Mouse (Mus musculus): Measurements from ENCODE around the gene Pdx1. TPM values are rescaled to one million over a fixed set of nuclear protein-coding genes. Genes with fewer than 3 reads are reported as not detected.

Pdx1 gene
- polyA plus RNA-seq, 1 experiment from 2014 or later: not detected

GRCm38 (mm10) chr5:147293127-147293910 is 23.6 kb downstream of the Pdx1 start:
- ATAC-seq (replicated peaks): peak; percentile 48; the same call in 1 of the 2 replicates
- Histone ChIP-seq H3K27ac (no peak overlapping the region), H3K36me3 (replicated peaks) (no peaks in the 10 kb centered on the region), H3K9me3 (no peaks in the 10 kb centered on the region), H3K27me3 (replicated peaks) (peaks cover 62% of the 10 kb centered on the region), H3K4me1 (peaks cover 3% of the 10 kb centered on the region; the same call in 1 of the 2 replicates), H3K9ac (no peak overlapping the region), H3K4me2 (no peak overlapping the region), H3K4me3 (no peak overlapping the region)
- 18% methylated on average over 18 of the region's 18 CpGs for WGBS

GRCm38 (mm10) chr5:147294121-147294520 is 24.4 kb downstream of the Pdx1 start:
- H3K4me1 ChIP-seq: peaks cover 3% of the 10 kb centered on the region; the same call in 1 of the 2 replicates
- no peak overlapping the region for H3K4me2 ChIP-seq
- H3K4me3 ChIP-seq: no peak overlapping the region
- no peak overlapping the region for H3K27ac ChIP-seq
- no peak overlapping the region for H3K9ac ChIP-seq
- 16% methylated on average over 20 of the region's 20 CpGs for WGBS
- H3K27me3 ChIP-seq (replicated peaks): peaks cover 69% of the 10 kb centered on the region
- no peaks in the 10 kb centered on the region for H3K9me3 ChIP-seq
- no peaks in the 10 kb centered on the region for H3K36me3 ChIP-seq (replicated peaks)
- no peak for ATAC-seq (replicated peaks)

GRCm38 (mm10) chr5:147297249-147297648 is 27.5 kb downstream of the Pdx1 start:
- H3K4me3 ChIP-seq: no peak overlapping the region
- H3K27ac ChIP-seq: no peak overlapping the region
- no peak for ATAC-seq (replicated peaks)
- H3K4me2 ChIP-seq: no peak overlapping the region
- peaks cover 9% of the 10 kb centered on the region for H3K4me1 ChIP-seq
- no peaks in the 10 kb centered on the region for H3K36me3 ChIP-seq (replicated peaks)
- WGBS: 61% methylated on average over 5 of the region's 5 CpGs
- no peak overlapping the region for H3K9ac ChIP-seq
- H3K27me3 ChIP-seq (replicated peaks): peaks cover 93% of the 10 kb centered on the region
- no peaks in the 10 kb centered on the region for H3K9me3 ChIP-seq

GRCm38 (mm10) chr5:147299255-147300000 is 29.7 kb downstream of the Pdx1 start:
- H3K9ac ChIP-seq: no peak overlapping the region
- no peaks in the 10 kb centered on the region for H3K36me3 ChIP-seq (replicated peaks)
- H3K27me3 ChIP-seq (replicated peaks): peaks cover 93% of the 10 kb centered on the region
- 0 out of 2 replicates have a peak overlapping the region, but pooled peaks have one; percentile 1 for H3K4me3 ChIP-seq
- H3K9me3 ChIP-seq: no peaks in the 10 kb centered on the region
- ATAC-seq (replicated peaks): no peak
- WGBS: under 1% methylated on average over 41 of the region's 41 CpGs
- H3K4me1 ChIP-seq: peaks cover 12% of the 10 kb centered on the region
- peak overlapping the region; percentile 34 for H3K4me2 ChIP-seq
- no peak overlapping the region for H3K27ac ChIP-seq

- ATAC-seq (replicated peaks): no peak
- Histone ChIP-seq H3K27me3 (replicated peaks) (peaks cover 93% of the 10 kb centered on the region), H3K4me2 (0 out of 2 replicates have a peak overlapping the region, but pooled peaks have one; percentile 34), H3K9me3 (no peaks in the 10 kb centered on the region), H3K36me3 (replicated peaks) (no peaks in the 10 kb centered on the region), H3K4me3 (no peak overlapping the region), H3K27ac (no peak overlapping the region), H3K4me1 (peaks cover 17% of the 10 kb centered on the region), H3K9ac (no peak overlapping the region)
- 5% methylated on average over 4 of the region's 4 CpGs for WGBS
Observed at GRCm38 (mm10) chr5:147300001-147300363, 30.2 kb downstream of the Pdx1 start.

- no peak for ATAC-seq (replicated peaks)
- H3K36me3 ChIP-seq (replicated peaks): no peaks in the 10 kb centered on the region
- H3K9me3 ChIP-seq: no peaks in the 10 kb centered on the region
- peaks cover 19% of the 10 kb centered on the region for H3K4me1 ChIP-seq
- under 1% methylated on average over 21 of the region's 21 CpGs for WGBS
- H3K4me2 ChIP-seq: no peak overlapping the region
- no peak overlapping the region for H3K4me3 ChIP-seq
- no peak overlapping the region for H3K9ac ChIP-seq
- peaks cover 95% of the 10 kb centered on the region for H3K27me3 ChIP-seq (replicated peaks)
- H3K27ac ChIP-seq: no peak overlapping the region
Observed at GRCm38 (mm10) chr5:147300917-147301780, 31.4 kb downstream of the Pdx1 start.

- Histone ChIP-seq H3K27ac (no peak overlapping the region), H3K9me3 (no peaks in the 10 kb centered on the region), H3K4me3 (no peak overlapping the region), H3K27me3 (replicated peaks) (peaks cover 97% of the 10 kb centered on the region), H3K4me1 (peaks cover 25% of the 10 kb centered on the region), H3K9ac (no peak overlapping the region), H3K4me2 (no peak overlapping the region), H3K36me3 (replicated peaks) (no peaks in the 10 kb centered on the region)
- 1% methylated on average over 10 of the region's 10 CpGs for WGBS
- ATAC-seq (replicated peaks): no peak
Observed at GRCm38 (mm10) chr5:147301781-147302070, 32.0 kb downstream of the Pdx1 start.

- Histone ChIP-seq H3K27ac (no peak overlapping the region), H3K4me1 (peaks cover 29% of the 10 kb centered on the region)
- 2% methylated on average over 8 of the region's 8 CpGs for WGBS
Observed at GRCm38 (mm10) chr5:147302141-147302540, 32.4 kb downstream of the Pdx1 start.

GRCm38 (mm10) chr5:147302746-147303400 is 33.1 kb downstream of the Pdx1 start:
- H3K9ac ChIP-seq: no peak overlapping the region
- H3K4me2 ChIP-seq: no peak overlapping the region
- H3K36me3 ChIP-seq (replicated peaks): no peaks in the 10 kb centered on the region
- WGBS: 4% methylated on average over 13 of the region's 13 CpGs
- H3K4me3 ChIP-seq: no peak overlapping the region
- H3K27me3 ChIP-seq (replicated peaks): peaks cover 97% of the 10 kb centered on the region
- H3K27ac ChIP-seq: no peak overlapping the region
- no peaks in the 10 kb centered on the region for H3K9me3 ChIP-seq
- ATAC-seq (replicated peaks): no peak
- H3K4me1 ChIP-seq: peaks cover 29% of the 10 kb centered on the region

More at GRCm38 (mm10) chr5:147302141-147302540, 32.4 kb downstream of the Pdx1 start:
- H3K4me2 ChIP-seq: no peak overlapping the region
- no peak overlapping the region for H3K4me3 ChIP-seq
- peaks cover 97% of the 10 kb centered on the region for H3K27me3 ChIP-seq (replicated peaks)
- H3K9me3 ChIP-seq: no peaks in the 10 kb centered on the region
- no peaks in the 10 kb centered on the region for H3K36me3 ChIP-seq (replicated peaks)
- no peak for ATAC-seq (replicated peaks)
- no peak overlapping the region for H3K9ac ChIP-seq

- no peak overlapping the region for H3K4me3 ChIP-seq
- peaks cover 26% of the 10 kb centered on the region for H3K4me1 ChIP-seq
- H3K4me2 ChIP-seq: peak overlapping the region; percentile 4; the same call in 1 of the 2 replicates
- H3K27ac ChIP-seq: no peak overlapping the region
- no peak for ATAC-seq (replicated peaks)
- H3K36me3 ChIP-seq (replicated peaks): no peaks in the 10 kb centered on the region
- H3K27me3 ChIP-seq (replicated peaks): peaks cover 98% of the 10 kb centered on the region
- H3K9ac ChIP-seq: no peak overlapping the region
- H3K9me3 ChIP-seq: no peaks in the 10 kb centered on the region
- WGBS: under 1% methylated on average over 54 of the region's 54 CpGs
Observed at GRCm38 (mm10) chr5:147304276-147305155, 34.8 kb downstream of the Pdx1 start.

GRCm38 (mm10) chr5:147305166-147305565 is 35.4 kb downstream of the Pdx1 start:
- no peak overlapping the region for H3K9ac ChIP-seq
- no peak overlapping the region for H3K4me3 ChIP-seq
- H3K4me1 ChIP-seq: peaks cover 23% of the 10 kb centered on the region
- no peak overlapping the region for H3K27ac ChIP-seq
- no peak for ATAC-seq (replicated peaks)
- no peaks in the 10 kb centered on the region for H3K36me3 ChIP-seq (replicated peaks)
- H3K27me3 ChIP-seq (replicated peaks): peaks cover 98% of the 10 kb centered on the region
- H3K9me3 ChIP-seq: no peaks in the 10 kb centered on the region
- H3K4me2 ChIP-seq: peak overlapping the region; percentile 4; the same call in 1 of the 2 replicates
- 1% methylated on average over 16 of the region's 16 CpGs for WGBS

All from midbrain, embryonic 15.5 days (tissue).